ENCODE assay signal across 19 mouse cellular contexts in the genomic region with DNA sequence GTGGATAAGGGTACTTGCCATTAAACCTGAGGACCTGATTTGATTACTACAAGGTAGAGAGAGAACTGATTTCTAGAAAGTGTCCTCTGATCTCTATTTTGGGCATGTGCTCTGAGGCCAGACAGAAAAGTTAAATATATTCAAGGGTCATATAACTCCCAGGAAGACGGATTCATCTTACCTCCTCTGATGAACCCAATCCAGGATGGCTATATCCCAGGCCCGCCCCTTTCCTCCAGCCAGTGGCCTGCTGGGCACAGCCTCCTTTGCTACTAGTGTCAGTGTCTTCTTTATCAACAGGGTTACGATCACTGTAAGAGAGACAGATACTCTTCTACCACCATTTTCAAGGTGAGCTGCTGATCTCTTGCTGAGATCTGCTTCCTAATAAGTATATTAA.
"Had no signal": no experiment of that assay in that cellular context is flagged by ENCODE, and none has a peak within 500 bp of the region (broad histone marks: within the 10 kb centered on the region; RNA-seq: fewer than 3 reads in every experiment).

No protein-coding gene starts in this region.

- ATAC-seq: liver, postnatal 0 days; lung, postnatal 0 days; midbrain, embryonic 13.5 days; midbrain, embryonic 16.5 days had no signal

- H3K4me3 ChIP-seq: lung, embryonic 15.5 days; megakaryocyte, embryonic 14.5 days; midbrain, embryonic 13.5 days; myocyte; neural tube, embryonic 13.5 days; neural tube, embryonic 15.5 days had no signal

- H3K27ac ChIP-seq: lung, embryonic 15.5 days; macrophage; midbrain, embryonic 13.5 days; neural tube, embryonic 13.5 days; neural tube, embryonic 15.5 days had no signal

- DNase-seq: liver, postnatal 0 days; lung, adult 2 months; lung, postnatal 14 days; lung, postnatal 36 days; right cerebral cortex, postnatal 14 days; spleen, adult 18-20 months; thymus, adult 18-20 months; thymus, postnatal 14 days; thymus, postnatal 36 days had no signal

- H3K4me2 ChIP-seq: lung, embryonic 15.5 days; midbrain, embryonic 11.5 days; midbrain, embryonic 13.5 days; neural tube, embryonic 13.5 days; neural tube, embryonic 15.5 days had no signal

- H3K9me3 ChIP-seq: lung, embryonic 15.5 days; megakaryocyte, embryonic 14.5 days; midbrain, embryonic 13.5 days; neural tube, embryonic 13.5 days; neural tube, embryonic 15.5 days had no signal

- H3K9ac ChIP-seq: liver, postnatal 0 days; lung, embryonic 15.5 days; midbrain, embryonic 13.5 days; neural tube, embryonic 13.5 days; neural tube, embryonic 15.5 days had no signal

- H3K27me3 ChIP-seq: lung, embryonic 15.5 days; megakaryocyte, embryonic 14.5 days; midbrain, embryonic 13.5 days; neural tube, embryonic 13.5 days; neural tube, embryonic 15.5 days had no signal
